Mouse (Mus musculus) cerebellum, adult 8-10 months (tissue): ENCODE results near the gene Cbln1.

Experiments
- DNase-seq: peaks from one replicate; pipeline ENCODE4 v3.0.0; 2022

Cbln1 gene

DNA sequence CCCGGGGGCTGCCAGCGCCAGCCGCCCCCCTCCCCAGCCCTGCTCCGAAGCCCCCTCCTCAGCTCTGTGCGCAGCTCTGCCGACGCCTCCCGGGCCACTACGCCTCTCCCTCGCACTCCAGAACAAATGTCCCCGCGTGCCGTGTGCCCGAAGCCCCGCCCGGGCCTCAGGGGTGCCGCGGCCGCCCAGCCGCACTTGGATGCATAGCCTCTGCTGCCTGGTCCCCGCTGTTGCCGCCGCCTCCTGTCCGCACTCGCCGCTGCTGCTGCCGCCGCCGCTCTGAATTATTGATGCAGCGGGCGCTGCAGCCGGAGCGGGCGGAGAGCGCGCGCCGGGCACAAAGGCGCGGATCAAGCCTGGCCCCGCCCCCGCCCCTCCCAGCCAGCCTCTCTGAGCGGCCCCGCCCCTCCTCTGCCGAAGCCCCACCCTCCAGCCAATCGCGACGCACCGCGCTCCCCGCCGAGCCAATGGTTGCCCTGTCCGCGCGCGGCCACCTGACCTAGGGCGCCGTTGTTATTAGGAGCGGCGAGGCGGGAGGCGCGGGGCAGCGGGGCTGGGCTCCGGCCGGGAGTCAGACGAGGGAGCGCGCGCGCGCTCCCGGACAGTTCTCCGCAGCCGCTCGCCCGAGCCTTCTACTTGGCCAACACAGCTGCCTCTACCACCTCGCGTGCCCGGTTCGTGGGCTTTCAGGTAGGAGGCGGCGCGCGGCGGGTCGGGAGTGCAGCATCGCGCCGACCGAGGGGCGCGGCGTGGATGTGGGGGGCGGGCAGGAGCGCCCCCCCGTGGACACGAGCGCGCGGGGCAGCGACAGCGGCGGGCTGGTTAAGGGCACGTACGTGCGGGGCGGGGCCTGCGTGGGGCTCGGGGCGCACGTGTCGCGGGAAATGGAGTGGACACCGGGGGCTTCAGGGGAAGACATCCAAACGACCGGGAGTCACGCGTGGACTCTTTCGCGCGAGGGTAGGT is at the start of gene Cbln1:
Gene Cbln1 (minus strand): TSS at position 339 of the 966 bp plus-strand sequence.
- DNase-seq: peak; percentile 93

DNA sequence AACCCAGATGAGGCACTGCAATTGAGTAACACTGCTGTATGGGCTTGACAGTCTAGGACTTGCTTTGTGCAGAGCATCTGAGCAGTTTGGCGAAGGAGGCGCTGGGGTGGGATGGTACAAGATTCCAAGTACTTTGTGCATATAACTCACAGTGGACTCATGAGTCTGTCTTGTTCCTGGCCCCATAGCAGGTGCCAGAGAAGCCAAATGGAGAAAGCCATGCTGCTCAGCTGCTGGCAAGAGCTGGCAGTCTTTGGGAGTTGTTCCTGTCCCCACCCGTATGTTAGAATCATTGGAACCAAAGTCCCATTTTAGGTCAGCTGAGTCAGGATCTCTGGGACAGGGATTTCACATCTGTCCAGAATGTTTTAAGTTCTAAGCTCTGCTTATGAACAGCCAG is 44.7 kb upstream of the Cbln1 start:
- DNase-seq: no peak

GRCm38 (mm10) chr8:87513796-87514195 is 41.4 kb upstream of the Cbln1 start:
- no peak for DNase-seq

GRCm38 (mm10) chr8:87513350-87513749 is 40.9 kb upstream of the Cbln1 start:
- DNase-seq: no peak

DNA sequence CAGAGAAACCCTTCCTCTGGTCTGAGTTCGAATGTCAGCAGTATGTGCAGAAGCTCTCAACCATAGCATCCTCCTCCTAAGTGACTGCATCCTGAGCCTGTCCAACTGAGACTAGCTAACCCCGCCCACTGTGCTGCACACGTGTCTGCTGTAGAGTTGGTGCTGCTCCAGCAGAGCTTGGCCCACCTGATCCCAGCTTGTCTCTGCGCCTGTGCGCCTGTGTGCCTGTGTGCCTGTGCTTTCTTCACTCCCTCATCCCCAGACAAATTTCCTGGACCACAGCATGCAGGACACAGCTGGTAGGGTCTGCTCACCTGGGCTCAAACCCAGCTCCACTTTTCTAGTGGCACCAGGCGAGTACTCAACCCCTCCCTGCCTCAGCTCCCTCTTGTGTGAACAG is 40.2 kb upstream of the Cbln1 start:
- DNase-seq: no peak

- DNase-seq: no peak
Observed at GRCm38 (mm10) chr8:87507046-87507445, 34.6 kb upstream of the Cbln1 start.

DNA sequence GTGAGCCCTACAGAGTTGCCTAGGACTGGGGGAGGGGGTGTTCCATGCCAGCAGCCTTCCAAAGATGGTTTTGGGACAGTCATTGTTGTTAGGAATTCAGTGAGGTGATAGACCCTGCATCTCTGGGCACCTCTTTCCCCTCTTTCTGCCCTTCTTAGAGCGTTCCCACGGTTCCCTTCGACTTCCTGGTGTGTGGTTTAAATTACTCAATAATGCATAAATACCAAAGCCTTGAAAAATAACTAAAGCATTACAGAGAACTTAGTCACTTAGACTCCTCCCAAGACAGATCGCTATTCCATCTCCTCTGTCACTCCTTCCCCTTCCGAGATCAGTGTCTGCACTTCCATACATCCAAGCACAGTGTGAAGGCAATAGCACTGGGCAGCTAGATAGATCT is 32.0 kb upstream of the Cbln1 start:
- DNase-seq: no peak

GRCm38 (mm10) chr8:87502684-87503083 is 30.3 kb upstream of the Cbln1 start:
- DNase-seq: no peak

GRCm38 (mm10) chr8:87497641-87498040 is 25.2 kb upstream of the Cbln1 start:
- DNase-seq: no peak

GRCm38 (mm10) chr8:87496511-87496910 is 24.1 kb upstream of the Cbln1 start:
- DNase-seq: no peak

GRCm38 (mm10) chr8:87494862-87495261 is 22.5 kb upstream of the Cbln1 start:
- DNase-seq: no peak

DNA sequence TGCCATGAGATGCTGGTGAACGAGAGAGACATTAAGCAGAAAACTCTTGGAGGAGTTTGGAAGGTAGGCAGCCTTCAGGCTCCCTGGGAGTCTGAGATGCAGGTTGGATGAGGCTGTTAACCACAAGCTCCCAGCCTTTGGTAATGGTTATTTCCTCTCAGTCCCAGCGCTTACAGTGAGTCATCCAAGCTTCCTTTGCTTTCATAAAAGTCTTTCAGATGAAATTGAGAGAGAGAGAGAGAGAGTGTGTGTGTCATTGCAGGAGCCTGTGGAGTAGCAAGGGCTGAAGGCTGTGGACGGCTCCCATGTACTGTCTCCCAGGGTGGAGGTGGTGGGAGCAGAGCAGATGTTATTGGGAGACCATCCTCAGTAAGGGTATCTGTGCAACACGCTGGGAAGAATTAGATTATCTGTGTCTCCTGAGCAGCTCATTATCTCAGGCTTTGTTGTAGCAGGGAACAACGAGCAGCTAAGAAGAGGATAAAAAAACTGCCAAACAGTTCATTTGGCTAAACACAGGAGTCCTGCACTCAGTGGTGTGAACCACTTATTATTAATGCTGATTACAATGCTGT is 17.5 kb upstream of the Cbln1 start:
- no peak for DNase-seq

GRCm38 (mm10) chr8:87481396-87481795 is 9.0 kb upstream of the Cbln1 start:
- DNase-seq: no peak

DNA sequence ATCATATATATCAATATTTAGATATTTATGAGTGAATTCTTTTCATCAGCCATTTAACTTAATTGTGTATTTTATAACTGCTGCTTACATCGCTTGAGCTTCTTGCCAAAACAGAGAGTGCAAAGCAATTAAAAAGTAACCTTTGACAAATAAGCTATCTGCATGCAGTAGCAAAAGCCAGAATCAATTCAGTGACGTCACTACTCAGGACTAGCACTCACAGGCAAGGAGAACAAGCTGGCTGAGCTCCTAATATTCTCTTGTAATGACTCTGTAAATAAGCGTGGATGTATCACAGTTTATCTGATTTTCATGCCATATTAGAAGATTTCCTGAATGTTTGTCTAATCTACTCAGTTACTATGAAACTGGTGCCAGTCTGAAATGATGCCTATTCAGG is 5.8 kb upstream of the Cbln1 start:
- DNase-seq: no peak

DNA sequence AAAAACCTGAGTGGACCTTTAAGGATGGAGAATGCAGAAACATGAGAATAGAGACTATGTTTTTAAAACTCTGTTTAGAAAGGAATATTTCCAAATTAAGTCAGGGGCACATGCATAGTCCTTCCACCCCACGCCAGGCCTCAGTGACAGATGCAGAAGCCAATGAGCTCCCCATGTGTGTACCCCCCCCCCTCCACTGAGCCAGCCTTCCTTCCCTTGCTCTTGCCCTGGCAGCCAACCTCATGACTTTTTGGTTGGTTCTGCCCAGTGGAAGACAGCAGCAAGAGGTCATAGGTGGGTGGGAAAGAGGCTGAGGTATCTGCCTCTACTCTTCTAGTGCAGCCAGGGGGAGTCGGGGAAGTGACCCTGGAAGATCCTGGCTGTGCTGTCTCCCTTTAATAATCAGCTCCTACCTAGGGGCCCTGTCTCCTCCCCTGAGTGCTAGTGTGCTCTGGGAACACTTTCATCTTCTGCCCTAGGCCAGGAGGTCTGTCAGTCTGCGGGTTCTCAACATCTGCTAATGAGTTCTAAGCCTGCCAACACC is 4.8 kb upstream of the Cbln1 start:
- no peak for DNase-seq

DNA sequence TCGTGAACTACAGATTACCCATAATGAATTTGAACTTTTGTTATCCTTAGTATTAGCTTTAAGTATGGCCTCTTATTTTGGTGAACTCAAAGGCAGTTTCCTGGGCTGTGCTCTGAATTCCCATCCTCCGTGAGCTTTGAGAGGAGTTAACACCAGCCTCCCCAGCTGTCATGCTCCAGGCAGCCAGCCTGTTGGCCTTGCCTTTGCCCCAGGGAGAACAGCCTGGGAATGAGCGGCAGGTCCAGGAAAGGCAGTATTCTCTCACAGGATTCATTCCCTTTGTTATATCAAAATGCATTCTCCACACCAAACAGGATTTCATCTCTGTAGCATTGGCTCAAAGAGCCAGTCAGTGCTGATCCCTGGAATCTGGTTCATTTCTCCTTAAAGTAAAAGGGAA is 3.1 kb upstream of the Cbln1 start:
- DNase-seq: no peak

- no peak for DNase-seq
Observed at GRCm38 (mm10) chr8:87474379-87474778, 2.0 kb upstream of the Cbln1 start.

DNA sequence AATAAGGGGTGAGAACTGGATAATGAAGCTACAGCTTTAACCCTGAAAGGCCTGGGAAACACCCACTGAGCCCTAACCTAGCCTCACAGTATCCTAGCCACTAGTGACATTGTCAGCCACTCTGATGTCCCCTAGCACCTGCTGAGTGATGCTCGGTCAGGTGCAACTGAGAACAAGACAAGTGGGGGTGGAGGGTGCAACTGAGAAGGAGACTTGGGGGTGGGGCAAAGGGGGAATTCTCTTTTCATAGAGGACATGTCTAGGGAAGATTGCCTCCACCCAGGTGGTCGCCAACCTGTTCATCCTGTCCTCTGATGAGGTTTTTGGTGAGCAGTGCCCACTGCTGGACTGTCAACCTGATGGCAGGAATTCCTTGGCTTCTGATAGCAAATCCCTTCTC is 1.5 kb upstream of the Cbln1 start:
- no peak for DNase-seq

DNA sequence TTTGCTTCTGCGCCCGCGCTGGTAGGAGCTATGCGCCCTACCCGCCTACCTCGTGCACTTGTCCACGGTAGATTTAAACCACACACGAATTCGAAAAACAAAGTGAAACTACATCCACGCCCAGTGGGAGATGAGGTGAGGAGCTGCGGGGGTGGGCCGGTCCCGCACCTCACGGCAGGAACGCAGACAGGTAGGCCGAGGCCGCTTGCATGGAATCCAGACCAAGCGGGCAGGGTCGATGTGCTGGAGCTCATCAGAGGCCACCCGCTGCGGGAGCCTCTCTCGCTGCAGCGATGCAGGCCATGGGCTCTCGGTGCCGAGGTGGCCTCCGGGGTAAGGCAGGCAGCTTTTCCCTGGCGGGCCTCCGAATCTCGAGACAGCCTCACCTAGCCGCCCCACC is 905 bp upstream of the Cbln1 start:
- DNase-seq: peak; percentile 62

- peak; percentile 62 for DNase-seq
Observed at GRCm38 (mm10) chr8:87471603-87472270, 672 bp downstream of the Cbln1 start.

DNA sequence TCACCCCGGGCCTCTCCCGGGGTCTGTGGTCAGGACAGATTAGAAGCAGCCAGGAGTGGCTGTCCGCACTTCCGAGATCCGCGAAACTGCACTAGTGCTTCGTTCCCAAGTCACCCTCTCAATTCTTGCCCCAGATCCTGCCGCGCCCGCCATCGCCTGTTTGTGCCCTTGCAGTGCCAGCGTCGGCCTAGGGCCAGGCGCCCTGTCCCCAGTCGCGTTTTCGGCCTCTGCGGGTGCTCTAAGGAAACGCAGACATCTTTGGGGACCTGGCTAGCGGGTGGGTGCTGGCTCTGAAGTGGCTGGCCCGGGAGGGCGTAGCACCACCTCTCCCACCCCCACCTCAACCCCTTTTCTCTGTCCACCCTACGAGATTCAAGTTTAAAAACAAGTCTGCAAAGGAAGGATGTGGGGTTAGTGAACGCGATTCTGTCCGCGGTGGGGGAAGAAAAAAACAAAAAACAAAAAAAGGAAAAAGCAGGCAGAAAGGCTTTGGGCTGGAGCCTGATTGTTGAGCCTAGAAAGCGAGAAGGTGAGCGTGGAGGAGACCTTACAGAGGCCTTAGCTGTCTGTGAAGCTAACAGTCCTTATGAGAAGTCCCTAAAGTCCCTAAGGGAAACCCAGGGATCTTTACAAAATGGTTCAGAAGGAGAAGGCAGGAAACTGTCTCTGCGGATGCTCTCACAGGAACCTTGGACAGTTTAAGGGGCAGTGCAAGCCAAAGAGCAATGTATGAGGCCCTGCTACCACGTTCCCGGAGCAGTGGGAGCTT is 1.4 kb downstream of the Cbln1 start:
- no peak for DNase-seq

GRCm38 (mm10) chr8:87469931-87470833 is 2.2 kb downstream of the Cbln1 start:
- DNase-seq: peak; percentile 91
